Mouse (Mus musculus) forebrain, postnatal 0 days (tissue): ENCODE measurements at regions not wholly inside any gene's neighbourhood (a gene's known extent, or its start where the extent isn't known, plus 50 kb on each side); places are given as distances from the start of the nearest gene placed in this dataset.

Experiments
- ATAC-seq: fragments of 200-750 bp; cut with Nextera tagmentation; 2 replicates; pipeline ENCODE4 v1.8.0; 2017; ENCODE audit warnings: mild to moderate bottlenecking, moderate library complexity
- DNase-seq: peaks from one replicate; pipeline ENCODE4 v3.0.0-alpha.2; 2015
- H3K27ac ChIP-seq: fragments of 300-500 bp; sonication (generic); 2 replicates; pipeline ENCODE4 v1.5.1; 2014; ENCODE audit warnings: low read depth, mild to moderate bottlenecking, antibody characterized with exemption, low read length, moderate library complexity, mixed read lengths
- H3K27me3 ChIP-seq: fragments of 300-500 bp; sonication (generic); 2 replicates; pipeline ENCODE4 v1.6.1; 2014; ENCODE audit warnings: mild to moderate bottlenecking, low read length, mixed read lengths; ENCODE audit not compliant: insufficient read depth
- H3K36me3 ChIP-seq: fragments of 300-500 bp; sonication (generic); 2 replicates; pipeline ENCODE4 v1.6.1; 2014; ENCODE audit warnings: mild to moderate bottlenecking, moderate library complexity; ENCODE audit not compliant: insufficient read depth
- H3K4me1 ChIP-seq: fragments of 300-500 bp; sonication (generic); 2 replicates; pipeline ENCODE4 v1.6.1; 2014; ENCODE audit warnings: antibody characterized with exemption; ENCODE audit not compliant: insufficient read depth
- H3K4me2 ChIP-seq: fragments of 300-500 bp; sonication (generic); 2 replicates; pipeline ENCODE4 v1.6.1; 2014; ENCODE audit warnings: low read depth, mild to moderate bottlenecking, moderate library complexity
- H3K4me3 ChIP-seq: fragments of 300-500 bp; sonication (generic); 2 replicates; pipeline ENCODE4 v1.5.1; 2014; ENCODE audit warnings: low read depth, low read length, mixed read lengths
- H3K9ac ChIP-seq: fragments of 300-500 bp; sonication (generic); 2 replicates; pipeline ENCODE4 v1.6.1; 2014; ENCODE audit warnings: mild to moderate bottlenecking
- H3K9me3 ChIP-seq: fragments of 300-500 bp; sonication (generic); 2 replicates; pipeline ENCODE4 v1.6.1; 2016; ENCODE audit warnings: low read length
- CTCF ChIP-seq: sonication (generic); IDR thresholded peaks from 2 replicates; pipeline ENCODE4 v1.5.1; 2016; ENCODE audit warnings: antibody characterized with exemption, control low read depth, low read depth
- WGBS: fragments of 180-500 bp; shearing (Covaris S2); extraction: QIAGEN DNeasy Blood & Tissue Kit; methylation state at CpG from one replicate; pipeline ENCODE4 v1.1.7; 2014; 5-methylcytosine and 5-hydroxymethylcytosine counted together

GRCm38 (mm10) chr13:70149899-70150184 lies 347.6 kb downstream of the Med10 start:
- Histone ChIP-seq H3K4me2 (no peak overlapping the region), H3K9me3 (no peaks in the 10 kb centered on the region), H3K27ac (0 out of 2 replicates have a peak overlapping the region, but pooled peaks have one; percentile 9), H3K27me3 (no peaks in the 10 kb centered on the region), H3K36me3 (no peaks in the 10 kb centered on the region), H3K4me1 (peaks cover 3% of the 10 kb centered on the region; the same call in 1 of the 2 replicates), H3K9ac (no peak overlapping the region), H3K4me3 (no peak overlapping the region)
- DNase-seq = no peak
- ATAC-seq = no peak
- TF ChIP-seq CTCF = no peak
- 37% methylated on average over 10 of the region's 10 CpGs for WGBS

- H3K9me3 ChIP-seq = no peaks in the 10 kb centered on the region
- H3K4me1 ChIP-seq = peaks cover 3% of the 10 kb centered on the region; the same call in 1 of the 2 replicates
- TF ChIP-seq CTCF = no peak
- no peak overlapping the region for H3K9ac ChIP-seq
- H3K36me3 ChIP-seq = no peaks in the 10 kb centered on the region
- WGBS = 53% methylated on average over 8 of the region's 8 CpGs
- ATAC-seq (no peak), DNase-seq (no peak)
- H3K4me2 ChIP-seq = no peak overlapping the region
- no peak overlapping the region for H3K4me3 ChIP-seq
- H3K27me3 ChIP-seq = no peaks in the 10 kb centered on the region
- H3K27ac ChIP-seq = no peak overlapping the region
These were observed 350.9 kb downstream of the Med10 start for GRCm38 (mm10) chr13:70153062-70153461.

GRCm38 (mm10) chr13:70155596-70155995 lies 353.4 kb downstream of the Med10 start:
- DNase-seq = no peak
- H3K9me3 ChIP-seq = no peaks in the 10 kb centered on the region
- no peak for ATAC-seq
- H3K36me3 ChIP-seq = no peaks in the 10 kb centered on the region
- no peak overlapping the region for H3K9ac ChIP-seq
- H3K4me1 ChIP-seq = peaks cover 3% of the 10 kb centered on the region; the same call in 1 of the 2 replicates
- H3K4me3 ChIP-seq = no peak overlapping the region
- H3K27me3 ChIP-seq = no peaks in the 10 kb centered on the region
- no peak overlapping the region for H3K27ac ChIP-seq
- WGBS = 51% methylated on average over 5 of the region's 5 CpGs
- H3K4me2 ChIP-seq = no peak overlapping the region
- no peak for TF ChIP-seq CTCF

DNA sequence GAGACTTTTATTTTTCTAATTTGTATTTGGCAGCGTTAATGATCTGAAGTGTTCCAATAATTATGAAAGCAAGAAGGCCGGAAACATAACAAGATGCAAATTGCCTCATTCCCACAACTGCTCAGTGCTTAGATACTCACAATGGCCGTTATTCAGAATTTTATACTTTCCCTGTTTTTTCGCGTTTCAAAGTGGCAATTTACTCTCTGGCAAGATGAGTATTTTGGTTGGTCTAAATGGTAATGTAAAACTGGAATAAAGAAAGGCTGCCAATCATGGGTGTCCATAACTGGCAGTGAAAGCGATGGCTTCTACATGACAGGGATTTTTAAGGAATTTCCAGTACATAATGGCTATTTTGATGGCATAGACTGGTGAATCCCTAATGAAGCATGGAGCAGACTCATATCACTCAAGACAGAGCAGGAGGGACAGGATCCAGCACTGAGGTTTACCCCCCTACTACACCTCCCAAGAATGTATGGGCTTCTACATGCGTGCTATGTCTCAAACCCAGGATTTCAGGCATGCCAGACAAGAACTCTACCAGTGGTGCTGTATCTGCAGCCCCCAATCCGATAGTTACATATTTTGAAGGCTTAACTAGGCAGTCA lies 354.9 kb downstream of the Med10 start:
- ATAC-seq (peak; percentile 30; the same call in 1 of the 2 replicates), DNase-seq (peak; percentile 59)
- 34% methylated on average over 8 of the region's 8 CpGs for WGBS
- Histone ChIP-seq H3K4me3 (no peak overlapping the region), H3K9ac (no peak overlapping the region), H3K36me3 (no peaks in the 10 kb centered on the region), H3K9me3 (no peaks in the 10 kb centered on the region), H3K4me1 (peaks cover 4% of the 10 kb centered on the region; the same call in 1 of the 2 replicates), H3K27ac (peak overlapping the region; percentile 15; the same call in 1 of the 2 replicates), H3K4me2 (no peak overlapping the region), H3K27me3 (no peaks in the 10 kb centered on the region)
- no peak for TF ChIP-seq CTCF

- ATAC-seq = peak; percentile 21
- WGBS = 67% methylated on average over 3 of the region's 3 CpGs
- 0 out of 2 replicates have a peak overlapping the region, but pooled peaks have one; percentile 50 for H3K27ac ChIP-seq
These were observed 356.9 kb downstream of the Med10 start for GRCm38 (mm10) chr13:70159065-70159464.

DNA sequence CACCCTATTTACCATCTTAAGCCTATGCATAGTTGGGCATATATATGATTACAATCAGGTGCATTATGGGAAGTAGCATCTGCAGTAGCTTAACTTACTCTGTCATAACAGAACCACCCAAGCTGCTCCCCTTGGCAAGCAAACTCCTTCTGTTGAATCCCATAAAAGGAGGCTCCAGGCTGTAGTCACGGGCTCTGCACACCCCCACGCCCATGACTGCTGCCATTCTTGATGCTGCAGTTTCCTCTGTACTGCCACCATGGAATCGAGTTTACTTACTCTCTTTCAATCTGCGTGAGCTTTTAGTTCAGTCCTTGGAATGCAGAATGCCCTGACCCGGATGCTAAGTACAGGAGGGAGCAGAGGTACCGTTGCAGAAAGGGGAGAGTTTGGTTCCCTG lies 357.4 kb downstream of the Med10 start:
- Histone ChIP-seq H3K27me3 (no peaks in the 10 kb centered on the region), H3K27ac (peak overlapping the region; percentile 50; the same call in 1 of the 2 replicates), H3K9ac (no peak overlapping the region), H3K4me1 (peaks cover 4% of the 10 kb centered on the region; the same call in 1 of the 2 replicates), H3K4me3 (no peak overlapping the region), H3K4me2 (peak overlapping the region; percentile 23; the same call in 1 of the 2 replicates), H3K9me3 (no peaks in the 10 kb centered on the region), H3K36me3 (no peaks in the 10 kb centered on the region)
- 46% methylated on average over 6 of the region's 6 CpGs for WGBS
- ATAC-seq = peak; percentile 89
- DNase-seq = peak; percentile 79
- no peak for TF ChIP-seq CTCF

More at GRCm38 (mm10) chr13:70159065-70159464, 356.9 kb downstream of the Med10 start:
- TF ChIP-seq CTCF = no peak
- Histone ChIP-seq H3K4me2 (no peak overlapping the region), H3K9me3 (no peaks in the 10 kb centered on the region), H3K27me3 (no peaks in the 10 kb centered on the region), H3K4me1 (peaks cover 4% of the 10 kb centered on the region; the same call in 1 of the 2 replicates), H3K4me3 (no peak overlapping the region), H3K9ac (no peak overlapping the region), H3K36me3 (no peaks in the 10 kb centered on the region)
- DNase-seq = no peak

GRCm38 (mm10) chr13:70162115-70162514 lies 359.9 kb downstream of the Med10 start:
- no peak for TF ChIP-seq CTCF
- Histone ChIP-seq H3K27ac (no peak overlapping the region), H3K27me3 (no peaks in the 10 kb centered on the region), H3K4me2 (no peak overlapping the region), H3K4me1 (peaks cover 8% of the 10 kb centered on the region), H3K9ac (no peak overlapping the region), H3K4me3 (no peak overlapping the region), H3K36me3 (no peaks in the 10 kb centered on the region), H3K9me3 (no peaks in the 10 kb centered on the region)
- ATAC-seq (no peak), DNase-seq (no peak)
- 85% methylated on average over 4 of the region's 4 CpGs for WGBS
